Mouse (Mus musculus) kidney, embryonic 15.5 days (tissue): Measurements from ENCODE around the gene Pus7. TPM values are rescaled to one million over a fixed set of nuclear protein-coding genes. Genes with fewer than 3 reads are reported as not detected.

ENCODE experiments used
- ATAC-seq: fragments of 200-750 bp; cut with Nextera tagmentation; replicated peaks from 2 replicates; pipeline ENCODE4 v1.8.0; 2017; ENCODE audit warnings: moderate TSS enrichment; ENCODE audit not compliant: low FRiP score
- H3K27ac ChIP-seq: fragments of 300-500 bp; sonication (generic); 2 replicates; pipeline ENCODE4 v1.5.1; 2015; ENCODE audit warnings: mild to moderate bottlenecking, inconsistent platforms
- H3K27me3 ChIP-seq: fragments of 300-500 bp; sonication (generic); 2 replicates; pipeline ENCODE4 v1.6.1; 2015; ENCODE audit warnings: inconsistent platforms
- H3K36me3 ChIP-seq: fragments of 300-500 bp; sonication (generic); 2 replicates; pipeline ENCODE4 v1.6.1; 2015; ENCODE audit warnings: inconsistent platforms
- H3K4me1 ChIP-seq: fragments of 300-500 bp; sonication (generic); 2 replicates; pipeline ENCODE4 v1.6.1; 2015; ENCODE audit warnings: inconsistent platforms
- H3K4me2 ChIP-seq: fragments of 300-500 bp; sonication (generic); 2 replicates; pipeline ENCODE4 v1.6.1; 2015; ENCODE audit warnings: moderate library complexity, mild to moderate bottlenecking, inconsistent platforms
- H3K4me3 ChIP-seq: fragments of 300-500 bp; sonication (generic); replicated peaks from 2 replicates; pipeline ENCODE4 v1.5.1; 2015; ENCODE audit warnings: mild to moderate bottlenecking, inconsistent platforms
- H3K9ac ChIP-seq: fragments of 300-500 bp; sonication (generic); 2 replicates; pipeline ENCODE4 v1.6.1; 2015; ENCODE audit warnings: mild to moderate bottlenecking, inconsistent platforms
- H3K9me3 ChIP-seq: fragments of 300-500 bp; sonication (generic); replicated peaks from 2 replicates; pipeline ENCODE4 v1.6.1; 2016; ENCODE audit warnings: inconsistent platforms
- WGBS: fragments of 180-500 bp; shearing (Covaris S2); methylation state at CpG from one replicate; pipeline ENCODE4 v1.1.7; 2015; ENCODE audit warnings: mixed read lengths; 5-methylcytosine and 5-hydroxymethylcytosine counted together
- polyA plus RNA-seq: library from polyadenylated mRNA; unstranded; fragments of >200 nt; fragmentation: Nextera tagmentation; extraction: Ambion mirVana; gene quantifications from 2 replicates; pipeline ENCODE4 v1.2.1, GENCODE M21; 2015

The Pus7 gene
- polyA plus RNA-seq, 1 experiment from 2014 or later = 34.0 TPM

GRCm38 (mm10) chr5:23787536-23788389, 4.3 kb upstream of the Pus7 start, which contains the start of gene Rint1:
TSS of gene Rint1 (plus strand) at chr5:23787711.
- peak within 1 kb of the TSS; percentile 93 for H3K9ac ChIP-seq
- WGBS = 3% methylated on average over 47 of the region's 47 CpGs
- H3K27me3 ChIP-seq = no peaks in the 10 kb centered on the region
- ATAC-seq = peak; percentile 90
- H3K4me1 ChIP-seq = peaks cover 14% of the 10 kb centered on the region
- H3K36me3 ChIP-seq = peaks cover 28% of the 10 kb centered on the region
- no peaks in the 10 kb centered on the region for H3K9me3 ChIP-seq
- peak within 1 kb of the TSS; percentile 99 for H3K4me3 ChIP-seq
- H3K4me2 ChIP-seq = peak within 1 kb of the TSS; percentile 77
- peak within 1 kb of the TSS; percentile 81 for H3K27ac ChIP-seq

- WGBS = 47% methylated on average over 8 of the region's 8 CpGs
- no peaks in the 10 kb centered on the region for H3K9me3 ChIP-seq
- H3K27me3 ChIP-seq = no peaks in the 10 kb centered on the region
- no peak for ATAC-seq
- H3K4me2 ChIP-seq = peak overlapping the region; percentile 62
- peaks cover 12% of the 10 kb centered on the region for H3K36me3 ChIP-seq
- H3K4me1 ChIP-seq = peaks cover 20% of the 10 kb centered on the region
- H3K9ac ChIP-seq = peak overlapping the region; percentile 82
- H3K27ac ChIP-seq = no peak overlapping the region
- H3K4me3 ChIP-seq = peak overlapping the region; percentile 82
Measured at GRCm38 (mm10) chr5:23782051-23782810, 1.3 kb downstream of the Pus7 start.

GRCm38 (mm10) chr5:23781172-23781571, 2.3 kb downstream of the Pus7 start:
- Histone ChIP-seq H3K9me3 (no peaks in the 10 kb centered on the region), H3K36me3 (peaks cover 17% of the 10 kb centered on the region), H3K9ac (no peak overlapping the region), H3K27me3 (no peaks in the 10 kb centered on the region), H3K4me2 (0 out of 2 replicates have a peak overlapping the region, but pooled peaks have one; percentile 4), H3K4me3 (no peak overlapping the region), H3K27ac (no peak overlapping the region), H3K4me1 (peaks cover 18% of the 10 kb centered on the region)
- 58% methylated on average over 4 of the region's 4 CpGs for WGBS
- ATAC-seq = no peak

GRCm38 (mm10) chr5:23780516-23780915, 3.0 kb downstream of the Pus7 start:
- no peaks in the 10 kb centered on the region for H3K27me3 ChIP-seq
- no peak overlapping the region for H3K9ac ChIP-seq
- peaks cover 18% of the 10 kb centered on the region for H3K4me1 ChIP-seq
- 87% methylated on average over 4 of the region's 4 CpGs for WGBS
- peaks cover 22% of the 10 kb centered on the region for H3K36me3 ChIP-seq
- H3K27ac ChIP-seq = no peak overlapping the region
- no peak overlapping the region for H3K4me2 ChIP-seq
- no peak for ATAC-seq
- H3K9me3 ChIP-seq = no peaks in the 10 kb centered on the region
- H3K4me3 ChIP-seq = no peak overlapping the region

GRCm38 (mm10) chr5:23774186-23774585, 9.3 kb downstream of the Pus7 start:
- Histone ChIP-seq H3K9me3 (no peaks in the 10 kb centered on the region), H3K36me3 (peaks cover 68% of the 10 kb centered on the region), H3K9ac (no peak overlapping the region), H3K27me3 (no peaks in the 10 kb centered on the region), H3K4me3 (no peak overlapping the region), H3K4me1 (no peaks in the 10 kb centered on the region), H3K4me2 (no peak overlapping the region), H3K27ac (no peak overlapping the region)
- no peak for ATAC-seq
- 86% methylated on average over 6 of the region's 6 CpGs for WGBS

GRCm38 (mm10) chr5:23771105-23771504, 12.4 kb downstream of the Pus7 start:
- 0 out of 2 replicates have a peak, but pooled peaks have one; percentile 40 for ATAC-seq

GRCm38 (mm10) chr5:23764557-23764956, 19.0 kb downstream of the Pus7 start:
- no peak overlapping the region for H3K9ac ChIP-seq
- no peak overlapping the region for H3K4me2 ChIP-seq
- H3K27ac ChIP-seq = no peak overlapping the region
- 97% methylated on average over 5 of the region's 5 CpGs for WGBS
- peaks cover 81% of the 10 kb centered on the region for H3K36me3 ChIP-seq
- ATAC-seq = no peak
- H3K4me1 ChIP-seq = no peaks in the 10 kb centered on the region
- no peak overlapping the region for H3K4me3 ChIP-seq
- no peaks in the 10 kb centered on the region for H3K9me3 ChIP-seq
- H3K27me3 ChIP-seq = no peaks in the 10 kb centered on the region

More at GRCm38 (mm10) chr5:23771105-23771504, 12.4 kb downstream of the Pus7 start:
- 23% methylated on average over 8 of the region's 8 CpGs for WGBS
- H3K9ac ChIP-seq = no peak overlapping the region
- H3K4me1 ChIP-seq = no peaks in the 10 kb centered on the region
- peaks cover 79% of the 10 kb centered on the region for H3K36me3 ChIP-seq
- no peak overlapping the region for H3K4me3 ChIP-seq
- no peaks in the 10 kb centered on the region for H3K27me3 ChIP-seq
- no peak overlapping the region for H3K27ac ChIP-seq
- no peaks in the 10 kb centered on the region for H3K9me3 ChIP-seq
- no peak overlapping the region for H3K4me2 ChIP-seq

GRCm38 (mm10) chr5:23762531-23762930, 21.0 kb downstream of the Pus7 start:
- Histone ChIP-seq H3K4me3 (no peak overlapping the region), H3K4me1 (no peaks in the 10 kb centered on the region), H3K9me3 (no peaks in the 10 kb centered on the region), H3K27ac (no peak overlapping the region), H3K4me2 (no peak overlapping the region), H3K27me3 (no peaks in the 10 kb centered on the region), H3K36me3 (peaks cover 84% of the 10 kb centered on the region), H3K9ac (no peak overlapping the region)
- no peak for ATAC-seq
- 95% methylated on average over 6 of the region's 6 CpGs for WGBS

- H3K27me3 ChIP-seq = no peaks in the 10 kb centered on the region
Measured at GRCm38 (mm10) chr5:23758633-23759032, 24.9 kb downstream of the Pus7 start.

GRCm38 (mm10) chr5:23756368-23756767, 27.1 kb downstream of the Pus7 start:
- Histone ChIP-seq H3K9me3 (no peaks in the 10 kb centered on the region), H3K36me3 (peaks cover 68% of the 10 kb centered on the region), H3K4me1 (no peaks in the 10 kb centered on the region), H3K9ac (no peak overlapping the region), H3K27ac (no peak overlapping the region), H3K27me3 (no peaks in the 10 kb centered on the region), H3K4me2 (no peak overlapping the region), H3K4me3 (no peak overlapping the region)
- no peak for ATAC-seq
- 94% methylated on average over 4 of the region's 4 CpGs for WGBS

More at GRCm38 (mm10) chr5:23758633-23759032, 24.9 kb downstream of the Pus7 start:
- no peaks in the 10 kb centered on the region for H3K4me1 ChIP-seq
- H3K4me2 ChIP-seq = no peak overlapping the region
- H3K9me3 ChIP-seq = no peaks in the 10 kb centered on the region
- peak overlapping the region; percentile 32 for H3K27ac ChIP-seq
- no peak overlapping the region for H3K9ac ChIP-seq
- ATAC-seq = no peak
- H3K4me3 ChIP-seq = no peak overlapping the region
- WGBS = 33% methylated on average over 2 of the region's 2 CpGs
- peaks cover 79% of the 10 kb centered on the region for H3K36me3 ChIP-seq

- no peak for ATAC-seq
- peaks cover 66% of the 10 kb centered on the region for H3K36me3 ChIP-seq
- no peak overlapping the region for H3K4me3 ChIP-seq
- H3K27ac ChIP-seq = no peak overlapping the region
- no peak overlapping the region for H3K4me2 ChIP-seq
- no peaks in the 10 kb centered on the region for H3K4me1 ChIP-seq
- no peak overlapping the region for H3K9ac ChIP-seq
- WGBS = 97% methylated on average over 9 of the region's 9 CpGs
- H3K9me3 ChIP-seq = no peaks in the 10 kb centered on the region
- H3K27me3 ChIP-seq = no peaks in the 10 kb centered on the region
Measured at GRCm38 (mm10) chr5:23755591-23755990, 27.9 kb downstream of the Pus7 start.

GRCm38 (mm10) chr5:23749882-23750281, 33.6 kb downstream of the Pus7 start:
- Histone ChIP-seq H3K27ac (no peak overlapping the region), H3K4me2 (no peak overlapping the region), H3K9me3 (no peaks in the 10 kb centered on the region), H3K27me3 (no peaks in the 10 kb centered on the region), H3K9ac (no peak overlapping the region), H3K36me3 (peaks cover 57% of the 10 kb centered on the region), H3K4me3 (no peak overlapping the region), H3K4me1 (no peaks in the 10 kb centered on the region)
- WGBS = 63% methylated on average over 2 of the region's 2 CpGs
- no peak for ATAC-seq
